ENCODE assay signal across 21 mouse cellular contexts in genomic region chr4:31617572-31617971, GRCm38 (mm10).
DNase-seq lines count a peak whose midpoint lies in the region; ATAC-seq and TF ChIP-seq lines count a peak whose summit lies in the region.
"Had no signal": no experiment of that assay in that cellular context is flagged by ENCODE, and none has a peak within 500 bp of the region (broad histone marks: within the 10 kb centered on the region; RNA-seq: fewer than 3 reads in every experiment).

No protein-coding gene starts in this region.

- H3K4me3 ChIP-seq in forebrain, embryonic 10.5 days, result no peak overlapping the region
- H3K4me3 ChIP-seq in forebrain, embryonic 11.5 days (ENCODE audit: low read depth, low read length), result no peak overlapping the region
- H3K4me3 ChIP-seq in midbrain, embryonic 14.5 days (replicated peaks; ENCODE audit: low read depth, low read length), result no peak overlapping the region
- H3K4me3 ChIP-seq in midbrain, embryonic 10.5 days, result no peak overlapping the region
- H3K4me3 ChIP-seq in forebrain, postnatal 0 days (ENCODE audit: low read depth, low read length), result no peak overlapping the region
- H3K4me3 ChIP-seq in midbrain, postnatal 0 days (ENCODE audit: low read depth, low read length), result no peak overlapping the region
- H3K4me3 ChIP-seq: embryonic facial prominence, embryonic 12.5 days; heart, embryonic 13.5 days; hindbrain, embryonic 15.5 days had no signal

- DNase-seq in forebrain, embryonic 10.5 days (ENCODE audit: extremely low spot score, low spot score), result no peak
- DNase-seq in forebrain, embryonic 11.5 days (ENCODE audit: low spot score), result no peak
- peak; percentile 35 for DNase-seq in midbrain, embryonic 14.5 days
- no peak for DNase-seq in midbrain, embryonic 10.5 days (ENCODE audit: low spot score)
- no peak for DNase-seq in forebrain, postnatal 0 days
- no peak for DNase-seq in midbrain, postnatal 0 days (ENCODE audit: low spot score)
- no peak for DNase-seq in left cerebral cortex, postnatal 14 days (ENCODE audit: low spot score in 2 of 2)
- DNase-seq in kidney, postnatal 25 days, result no peak
- DNase-seq: adrenal gland, adult 8-10 months; adrenal gland, postnatal 36 days; B cell, adult 2 months; cerebellum, adult 11 months; cerebellum, adult 8-10 months; cerebellum, postnatal 25 days; gastrocnemius, postnatal 10 days had no signal

- H3K27me3 ChIP-seq in forebrain, embryonic 10.5 days (ENCODE audit: poor library complexity, severe bottlenecking), result peaks cover 12% of the 10 kb centered on the region; the same call in 1 of the 2 replicates
- no peaks in the 10 kb centered on the region for H3K27me3 ChIP-seq in forebrain, embryonic 11.5 days (ENCODE audit: control insufficient read depth, insufficient read depth, low read length)
- no peaks in the 10 kb centered on the region for H3K27me3 ChIP-seq in midbrain, embryonic 14.5 days (ENCODE audit: control insufficient read depth, insufficient read depth, low read length)
- H3K27me3 ChIP-seq in midbrain, embryonic 10.5 days (ENCODE audit: low read depth, poor library complexity, severe bottlenecking), result no peaks in the 10 kb centered on the region
- no peaks in the 10 kb centered on the region for H3K27me3 ChIP-seq in forebrain, postnatal 0 days (ENCODE audit: insufficient read depth, low read length)
- H3K27me3 ChIP-seq in midbrain, postnatal 0 days (ENCODE audit: insufficient read depth, low read length), result no peaks in the 10 kb centered on the region
- H3K27me3 ChIP-seq: embryonic facial prominence, embryonic 12.5 days; heart, embryonic 13.5 days; hindbrain, embryonic 15.5 days had no signal

- no peak overlapping the region for H3K4me2 ChIP-seq in forebrain, embryonic 11.5 days (ENCODE audit: low read depth, low read length, severe bottlenecking)
- 0 out of 2 replicates have a peak overlapping the region, but pooled peaks have one; percentile 1 for H3K4me2 ChIP-seq in midbrain, embryonic 14.5 days (ENCODE audit: low read length)
- H3K4me2 ChIP-seq in forebrain, postnatal 0 days (ENCODE audit: low read depth), result no peak overlapping the region
- no peak overlapping the region for H3K4me2 ChIP-seq in midbrain, postnatal 0 days (ENCODE audit: low read depth, low read length, poor library complexity, severe bottlenecking)
- H3K4me2 ChIP-seq: embryonic facial prominence, embryonic 12.5 days; heart, embryonic 13.5 days; hindbrain, embryonic 15.5 days had no signal

- intact Hi-C loops in left cerebral cortex, postnatal 14 days (cut with DNase I), result no loop called here

- H3K9ac ChIP-seq in forebrain, embryonic 11.5 days (ENCODE audit: low read length), result no peak overlapping the region
- H3K9ac ChIP-seq in midbrain, embryonic 14.5 days (replicated peaks; ENCODE audit: low read length), result no peak overlapping the region
- 0 out of 2 replicates have a peak overlapping the region, but pooled peaks have one; percentile 14 for H3K9ac ChIP-seq in forebrain, postnatal 0 days
- no peak overlapping the region for H3K9ac ChIP-seq in midbrain, postnatal 0 days (replicated peaks; ENCODE audit: low read length, poor library complexity, severe bottlenecking)
- H3K9ac ChIP-seq: embryonic facial prominence, embryonic 12.5 days; heart, embryonic 13.5 days; hindbrain, embryonic 15.5 days had no signal

- no peaks in the 10 kb centered on the region for H3K36me3 ChIP-seq in forebrain, embryonic 10.5 days (replicated peaks)
- no peaks in the 10 kb centered on the region for H3K36me3 ChIP-seq in forebrain, embryonic 11.5 days (ENCODE audit: control insufficient read depth, insufficient read depth, low read length)
- H3K36me3 ChIP-seq in midbrain, embryonic 14.5 days (ENCODE audit: control insufficient read depth, insufficient read depth, low read length), result no peaks in the 10 kb centered on the region
- H3K36me3 ChIP-seq in midbrain, embryonic 10.5 days, result no peaks in the 10 kb centered on the region
- H3K36me3 ChIP-seq in forebrain, postnatal 0 days (ENCODE audit: insufficient read depth), result no peaks in the 10 kb centered on the region
- no peaks in the 10 kb centered on the region for H3K36me3 ChIP-seq in midbrain, postnatal 0 days (ENCODE audit: insufficient read depth, low read length)
- H3K36me3 ChIP-seq: embryonic facial prominence, embryonic 12.5 days; G1E; heart, embryonic 13.5 days; hindbrain, embryonic 15.5 days had no signal

- no peak for TF ChIP-seq CTCF in forebrain, postnatal 0 days (IDR thresholded peaks at IDR 0.05; ENCODE audit: low read depth)
- TF ChIP-seq CTCF in midbrain, postnatal 0 days (IDR thresholded peaks at IDR 0.05), result no peak

- peak overlapping the region; percentile 49 for H3K27ac ChIP-seq in forebrain, embryonic 10.5 days
- H3K27ac ChIP-seq in forebrain, embryonic 11.5 days (ENCODE audit: low read depth, low read length), result no peak overlapping the region
- H3K27ac ChIP-seq in midbrain, embryonic 14.5 days (replicated peaks; ENCODE audit: low read depth, low read length), result no peak overlapping the region; the same call in 1 of the 2 replicates
- H3K27ac ChIP-seq in midbrain, embryonic 10.5 days (replicated peaks), result no peak overlapping the region
- peak overlapping the region; percentile 15; the same call in 1 of the 2 replicates for H3K27ac ChIP-seq in forebrain, postnatal 0 days (ENCODE audit: low read depth, low read length)
- no peak overlapping the region for H3K27ac ChIP-seq in midbrain, postnatal 0 days (ENCODE audit: low read depth, low read length)
- H3K27ac ChIP-seq: embryonic facial prominence, embryonic 12.5 days; heart, embryonic 13.5 days had no signal

- H3K9me3 ChIP-seq in forebrain, embryonic 10.5 days, result no peaks in the 10 kb centered on the region
- no peaks in the 10 kb centered on the region for H3K9me3 ChIP-seq in forebrain, embryonic 11.5 days (ENCODE audit: control insufficient read depth, low read length)
- no peaks in the 10 kb centered on the region for H3K9me3 ChIP-seq in midbrain, embryonic 14.5 days (ENCODE audit: control insufficient read depth, low read length)
- no peaks in the 10 kb centered on the region for H3K9me3 ChIP-seq in midbrain, embryonic 10.5 days (replicated peaks)
- H3K9me3 ChIP-seq in forebrain, postnatal 0 days (ENCODE audit: low read length), result no peaks in the 10 kb centered on the region
- H3K9me3 ChIP-seq in midbrain, postnatal 0 days (ENCODE audit: low read length), result no peaks in the 10 kb centered on the region
- H3K9me3 ChIP-seq: embryonic facial prominence, embryonic 12.5 days; heart, embryonic 13.5 days; hindbrain, embryonic 15.5 days had no signal

- no peak for ATAC-seq in forebrain, embryonic 11.5 days (replicated peaks; ENCODE audit: low FRiP score)
- no peak for ATAC-seq in midbrain, embryonic 14.5 days (ENCODE audit: low FRiP score, low TSS enrichment)
- peak; percentile 66; the same call in 1 of the 2 replicates for ATAC-seq in forebrain, postnatal 0 days
- ATAC-seq in midbrain, postnatal 0 days (ENCODE audit: low FRiP score), result 0 out of 2 replicates have a peak, but pooled peaks have one; percentile 20
- ATAC-seq: CD4-positive, CD25-positive, alpha-beta regulatory T cell, adult 4 months; intestine, embryonic 16.5 days had no signal

- WGBS in forebrain, embryonic 10.5 days, result 77% methylated on average over 7 of the region's 7 CpGs
- WGBS in forebrain, embryonic 11.5 days, result 59% methylated on average over 7 of the region's 7 CpGs
- WGBS in midbrain, embryonic 14.5 days, result 38% methylated on average over 7 of the region's 7 CpGs
- WGBS in midbrain, embryonic 10.5 days, result 81% methylated on average over 7 of the region's 7 CpGs
- WGBS in forebrain, postnatal 0 days, result 31% methylated on average over 7 of the region's 7 CpGs
- WGBS in midbrain, postnatal 0 days, result 34% methylated on average over 7 of the region's 7 CpGs

- peaks cover 54% of the 10 kb centered on the region for H3K4me1 ChIP-seq in forebrain, embryonic 10.5 days
- peaks cover 17% of the 10 kb centered on the region; the same call in 1 of the 2 replicates for H3K4me1 ChIP-seq in forebrain, embryonic 11.5 days (replicated peaks; ENCODE audit: control insufficient read depth, insufficient read depth, low read length)
- H3K4me1 ChIP-seq in midbrain, embryonic 14.5 days (ENCODE audit: control insufficient read depth, insufficient read depth, low read length), result peaks cover 23% of the 10 kb centered on the region
- peaks cover 21% of the 10 kb centered on the region for H3K4me1 ChIP-seq in midbrain, embryonic 10.5 days
- peaks cover 9% of the 10 kb centered on the region; the same call in 1 of the 2 replicates for H3K4me1 ChIP-seq in forebrain, postnatal 0 days (ENCODE audit: insufficient read depth)
- 0 out of 2 replicates have a peak, but pooled peaks cover 2% of the 10 kb centered on the region for H3K4me1 ChIP-seq in midbrain, postnatal 0 days (ENCODE audit: insufficient read depth, low read length)

Comparison
In these comparisons a context has a peak if more than half of its experiments do, and no peak if none do; other contexts are left out.
1. H3K27ac ChIP-seq: peak in forebrain, embryonic 10.5 days (single experiment) and forebrain, postnatal 0 days (single experiment); none in forebrain, embryonic 11.5 days (single experiment), midbrain, embryonic 14.5 days (single experiment), midbrain, embryonic 10.5 days (single experiment) and midbrain, postnatal 0 days (single experiment).
2. ATAC-seq: peak in forebrain, postnatal 0 days (single experiment) and midbrain, postnatal 0 days (single experiment); none in forebrain, embryonic 11.5 days (single experiment) and midbrain, embryonic 14.5 days (single experiment).